Mouse (Mus musculus) heart, embryonic 15.5 days (tissue): ENCODE results near the gene Kitl. TPM values are rescaled to one million over a fixed set of nuclear protein-coding genes. Genes with fewer than 3 reads are reported as not detected.

ENCODE experiments used
- ATAC-seq: fragments of 200-750 bp; cut with Nextera tagmentation; replicated peaks from 2 replicates; pipeline ENCODE4 v1.8.0; 2017; ENCODE audit warnings: low read depth, moderate TSS enrichment; ENCODE audit not compliant: insufficient number of reproducible peaks, insufficient read depth, low FRiP score
- H3K27ac ChIP-seq: fragments of 300-500 bp; sonication (generic); 2 replicates; pipeline ENCODE4 v1.5.1; 2015; ENCODE audit warnings: mild to moderate bottlenecking, inconsistent platforms
- H3K27me3 ChIP-seq: fragments of 300-500 bp; sonication (generic); 2 replicates; pipeline ENCODE4 v1.6.1; 2015; ENCODE audit warnings: inconsistent platforms
- H3K36me3 ChIP-seq: fragments of 300-500 bp; sonication (generic); 2 replicates; pipeline ENCODE4 v1.6.1; 2015; ENCODE audit warnings: mild to moderate bottlenecking, inconsistent platforms
- H3K4me1 ChIP-seq: fragments of 300-500 bp; sonication (generic); replicated peaks from 2 replicates; pipeline ENCODE4 v1.6.1; 2015; ENCODE audit warnings: inconsistent platforms
- H3K4me2 ChIP-seq: fragments of 300-500 bp; sonication (generic); 2 replicates; pipeline ENCODE4 v1.6.1; 2015; ENCODE audit warnings: inconsistent platforms, mild to moderate bottlenecking, moderate library complexity
- H3K4me3 ChIP-seq: fragments of 300-500 bp; sonication (generic); 2 replicates; pipeline ENCODE4 v1.5.1; 2015; ENCODE audit warnings: mild to moderate bottlenecking, inconsistent platforms
- H3K9ac ChIP-seq: fragments of 300-500 bp; sonication (generic); 2 replicates; pipeline ENCODE4 v1.6.1; 2015; ENCODE audit warnings: mild to moderate bottlenecking, inconsistent platforms
- H3K9me3 ChIP-seq: fragments of 300-500 bp; sonication (generic); replicated peaks from 2 replicates; pipeline ENCODE4 v1.6.1; 2016; ENCODE audit warnings: inconsistent platforms
- WGBS: fragments of 180-500 bp; shearing (Covaris S2); methylation state at CpG from one replicate; pipeline ENCODE4 v1.1.7; 2015; ENCODE audit warnings: mixed read lengths; 5-methylcytosine and 5-hydroxymethylcytosine counted together
- polyA plus RNA-seq: library from polyadenylated mRNA; unstranded; fragments of >200 nt; fragmentation: Nextera tagmentation; extraction: Ambion mirVana; gene quantifications from 2 replicates; pipeline ENCODE4 v1.2.1, GENCODE M21; 2015

Gene Kitl
- polyA plus RNA-seq, 1 experiment from 2014 or later = 15.1 TPM

DNA sequence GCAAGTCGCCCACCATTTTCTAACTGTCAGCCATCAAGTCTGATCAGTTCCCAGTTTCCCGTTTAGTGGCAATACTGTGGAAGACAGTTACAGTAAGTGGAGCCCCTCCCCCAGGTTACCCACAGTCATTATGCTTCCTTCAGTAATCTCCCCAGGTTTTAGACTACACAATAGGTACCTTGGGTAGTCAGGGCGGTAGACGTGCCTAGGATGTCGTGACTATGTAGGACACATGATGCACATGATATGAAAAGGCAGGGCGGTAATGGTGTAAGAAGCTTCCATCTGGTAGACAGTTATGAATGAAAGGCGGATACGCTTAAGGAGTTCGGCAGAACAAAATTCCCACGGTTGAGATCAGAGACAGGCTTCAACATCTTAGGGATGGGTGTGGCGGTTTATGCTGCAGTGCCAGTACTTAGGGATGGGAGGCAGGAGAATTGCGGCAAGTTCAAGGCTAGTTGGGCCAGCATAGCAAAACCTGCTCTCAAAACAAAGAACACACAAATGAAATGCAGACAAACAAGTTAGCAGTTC lies 15.6 kb downstream of the Kitl start:
- Histone ChIP-seq H3K4me1 (peaks cover 4% of the 10 kb centered on the region; the same call in 1 of the 2 replicates), H3K27me3 (no peaks in the 10 kb centered on the region), H3K36me3 (no peaks in the 10 kb centered on the region), H3K4me3 (no peak overlapping the region), H3K27ac (no peak overlapping the region), H3K9me3 (no peaks in the 10 kb centered on the region), H3K9ac (no peak overlapping the region), H3K4me2 (peak overlapping the region; percentile 30; the same call in 1 of the 2 replicates)
- WGBS = 65% methylated on average over 12 of the region's 12 CpGs
- ATAC-seq = no peak

- 26% methylated on average over 11 of the region's 11 CpGs for WGBS
- Histone ChIP-seq H3K27ac (no peak overlapping the region), H3K9ac (0 out of 2 replicates have a peak overlapping the region, but pooled peaks have one; percentile 14), H3K4me2 (peak overlapping the region; percentile 30), H3K4me1 (peaks cover 4% of the 10 kb centered on the region; the same call in 1 of the 2 replicates), H3K9me3 (no peaks in the 10 kb centered on the region), H3K4me3 (no peak overlapping the region), H3K27me3 (no peaks in the 10 kb centered on the region), H3K36me3 (no peaks in the 10 kb centered on the region)
- ATAC-seq = no peak
Measured at GRCm38 (mm10) chr10:100031631-100032030, 16.2 kb downstream of the Kitl start.

- no peaks in the 10 kb centered on the region for H3K9me3 ChIP-seq
- no peaks in the 10 kb centered on the region for H3K36me3 ChIP-seq
- H3K4me1 ChIP-seq = peaks cover 4% of the 10 kb centered on the region; the same call in 1 of the 2 replicates
- H3K27me3 ChIP-seq = no peaks in the 10 kb centered on the region
- ATAC-seq = no peak
- WGBS = 61% methylated on average over 3 of the region's 3 CpGs
- no peak overlapping the region for H3K9ac ChIP-seq
- H3K27ac ChIP-seq = no peak overlapping the region
- H3K4me3 ChIP-seq = no peak overlapping the region
- H3K4me2 ChIP-seq = no peak overlapping the region
Measured at GRCm38 (mm10) chr10:100032566-100032965, 17.1 kb downstream of the Kitl start.

DNA sequence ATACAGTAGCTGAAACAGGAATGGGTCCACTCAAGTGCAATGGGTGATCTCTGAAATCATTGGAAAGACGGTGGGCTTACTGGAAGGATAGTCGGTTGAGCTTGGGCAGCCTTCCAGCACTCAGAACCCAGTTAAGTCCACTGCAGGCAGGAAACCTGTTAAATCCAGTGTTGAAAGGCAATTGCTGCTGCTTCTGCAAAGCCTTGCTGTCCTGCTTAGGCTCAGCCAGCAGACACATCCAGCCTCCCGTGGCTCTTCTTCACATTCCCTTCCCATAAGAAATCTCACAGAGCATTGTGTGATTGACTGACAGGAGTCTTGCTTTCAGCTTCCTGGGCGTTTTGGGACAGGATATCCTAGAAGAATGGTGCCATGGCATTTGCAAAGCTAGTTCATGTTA lies 20.6 kb downstream of the Kitl start:
- Histone ChIP-seq H3K9me3 (no peaks in the 10 kb centered on the region), H3K36me3 (no peaks in the 10 kb centered on the region), H3K27ac (no peak overlapping the region), H3K4me2 (no peak overlapping the region), H3K4me3 (no peak overlapping the region), H3K27me3 (no peaks in the 10 kb centered on the region), H3K9ac (no peak overlapping the region), H3K4me1 (peaks cover 2% of the 10 kb centered on the region; the same call in 1 of the 2 replicates)
- 26% methylated on average over 4 of the region's 4 CpGs for WGBS
- no peak for ATAC-seq

DNA sequence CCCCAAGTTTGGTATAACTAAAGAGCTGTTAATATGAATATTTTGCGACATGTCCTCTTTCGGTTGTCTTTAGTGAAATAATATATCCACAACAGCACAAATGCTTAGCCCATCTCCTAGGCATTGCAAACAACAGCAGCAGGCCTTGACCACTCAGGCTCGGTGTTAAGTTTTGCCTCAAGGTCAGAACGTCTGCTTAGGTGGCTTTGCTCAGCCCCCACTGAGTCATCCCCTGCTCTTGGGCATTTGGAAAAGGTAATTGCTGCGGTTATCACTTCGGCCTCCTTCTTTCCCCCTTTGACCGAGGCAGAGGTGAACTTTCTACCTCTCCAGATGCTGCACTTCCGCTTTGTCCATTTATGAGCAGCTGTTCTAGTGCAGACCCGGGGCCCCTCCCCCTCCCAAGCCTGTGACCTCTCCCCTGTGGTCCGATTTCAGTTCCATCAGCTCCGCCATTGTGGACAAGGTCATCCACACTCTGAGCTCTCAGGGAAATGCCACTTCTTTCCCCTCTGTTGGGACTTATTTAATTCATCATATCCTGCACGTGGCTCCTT lies 23.0 kb downstream of the Kitl start:
- Histone ChIP-seq H3K4me2 (no peak overlapping the region), H3K27ac (no peak overlapping the region), H3K4me3 (no peak overlapping the region), H3K9me3 (no peaks in the 10 kb centered on the region), H3K4me1 (peaks cover 6% of the 10 kb centered on the region; the same call in 1 of the 2 replicates), H3K27me3 (no peaks in the 10 kb centered on the region), H3K9ac (no peak overlapping the region), H3K36me3 (no peaks in the 10 kb centered on the region)
- ATAC-seq = no peak
- WGBS = 69% methylated on average over 12 of the region's 12 CpGs

GRCm38 (mm10) chr10:100038994-100039393 lies 23.6 kb downstream of the Kitl start:
- Histone ChIP-seq H3K4me1 (peaks cover 6% of the 10 kb centered on the region; the same call in 1 of the 2 replicates), H3K9me3 (no peaks in the 10 kb centered on the region), H3K27me3 (no peaks in the 10 kb centered on the region), H3K4me2 (no peak overlapping the region), H3K4me3 (no peak overlapping the region), H3K9ac (no peak overlapping the region), H3K27ac (no peak overlapping the region), H3K36me3 (no peaks in the 10 kb centered on the region)
- no peak for ATAC-seq
- 65% methylated on average over 8 of the region's 8 CpGs for WGBS

- H3K4me2 ChIP-seq = no peak overlapping the region
- H3K4me3 ChIP-seq = no peak overlapping the region
- no peak for ATAC-seq
- no peaks in the 10 kb centered on the region for H3K36me3 ChIP-seq
- H3K9ac ChIP-seq = no peak overlapping the region
- 86% methylated on average over 5 of the region's 5 CpGs for WGBS
- no peaks in the 10 kb centered on the region for H3K27me3 ChIP-seq
- no peaks in the 10 kb centered on the region for H3K9me3 ChIP-seq
- H3K27ac ChIP-seq = no peak overlapping the region
- H3K4me1 ChIP-seq = peaks cover 6% of the 10 kb centered on the region; the same call in 1 of the 2 replicates
Measured at GRCm38 (mm10) chr10:100043748-100044147, 28.3 kb downstream of the Kitl start.

DNA sequence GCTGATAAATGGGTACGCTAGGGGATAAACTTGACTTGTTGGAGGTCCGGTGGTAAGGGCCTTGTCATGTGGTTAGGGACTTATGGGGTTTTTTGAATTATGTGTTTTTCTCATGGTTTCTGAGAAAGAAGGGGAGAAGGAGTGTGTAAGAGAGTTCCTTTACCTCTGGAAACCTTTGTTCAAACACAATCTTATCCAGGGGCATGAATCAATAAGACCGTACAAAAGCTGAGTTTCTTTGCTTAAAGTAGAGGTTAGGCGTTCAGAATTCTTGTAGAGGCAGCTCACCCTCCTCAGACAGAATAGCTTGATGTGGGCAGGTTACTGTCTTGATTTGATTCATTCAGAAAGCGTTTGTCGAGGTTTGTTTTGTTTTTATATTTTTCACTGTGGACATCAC lies 28.7 kb downstream of the Kitl start:
- H3K4me2 ChIP-seq = no peak overlapping the region
- H3K4me1 ChIP-seq = peaks cover 6% of the 10 kb centered on the region; the same call in 1 of the 2 replicates
- no peak overlapping the region for H3K4me3 ChIP-seq
- H3K27ac ChIP-seq = no peak overlapping the region
- no peaks in the 10 kb centered on the region for H3K9me3 ChIP-seq
- H3K27me3 ChIP-seq = no peaks in the 10 kb centered on the region
- 89% methylated on average over 6 of the region's 6 CpGs for WGBS
- no peak overlapping the region for H3K9ac ChIP-seq
- no peak for ATAC-seq
- H3K36me3 ChIP-seq = no peaks in the 10 kb centered on the region

GRCm38 (mm10) chr10:100051146-100051783 lies 35.8 kb downstream of the Kitl start:
- H3K27ac ChIP-seq = no peak overlapping the region
- H3K9me3 ChIP-seq = no peaks in the 10 kb centered on the region
- 42% methylated on average over 10 of the region's 10 CpGs for whole genome bisulfite sequencing
- no peak for ATAC-seq
- H3K9ac ChIP-seq = no peak overlapping the region
- H3K27me3 ChIP-seq = no peaks in the 10 kb centered on the region
- no peaks in the 10 kb centered on the region for H3K4me1 ChIP-seq
- H3K4me3 ChIP-seq = no peak overlapping the region
- no peak overlapping the region for H3K4me2 ChIP-seq
- H3K36me3 ChIP-seq = no peaks in the 10 kb centered on the region

- no peak overlapping the region for H3K4me2 ChIP-seq
- 75% methylated on average over 4 of the region's 4 CpGs for WGBS
- ATAC-seq = no peak
- H3K36me3 ChIP-seq = no peaks in the 10 kb centered on the region
- no peaks in the 10 kb centered on the region for H3K27me3 ChIP-seq
- H3K27ac ChIP-seq = no peak overlapping the region
- H3K9ac ChIP-seq = no peak overlapping the region
- H3K4me1 ChIP-seq = no peaks in the 10 kb centered on the region
- H3K4me3 ChIP-seq = no peak overlapping the region
- H3K9me3 ChIP-seq = no peaks in the 10 kb centered on the region
Measured at GRCm38 (mm10) chr10:100052404-100052803, 37.0 kb downstream of the Kitl start.

DNA sequence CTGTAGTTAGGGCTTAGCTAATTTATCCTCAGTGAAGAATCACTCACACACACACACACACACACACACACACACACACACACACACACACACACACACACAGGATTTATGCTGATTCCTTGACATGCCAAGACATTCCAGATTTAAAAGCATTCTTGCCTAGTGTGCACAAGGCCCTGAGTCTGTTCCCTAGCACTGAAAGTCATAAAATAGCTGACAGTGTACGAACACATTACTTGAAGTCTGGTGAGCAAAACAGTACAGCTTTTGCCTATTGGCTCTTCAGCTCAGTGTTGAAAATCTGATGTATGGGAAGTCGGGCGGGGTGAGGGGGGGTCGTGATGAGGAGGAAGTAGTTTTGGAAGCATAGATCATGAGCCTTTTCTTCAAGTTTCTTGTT lies 37.5 kb downstream of the Kitl start:
- H3K27me3 ChIP-seq = no peaks in the 10 kb centered on the region
- H3K9me3 ChIP-seq = no peaks in the 10 kb centered on the region
- ATAC-seq = no peak
- H3K4me2 ChIP-seq = no peak overlapping the region
- no peak overlapping the region for H3K27ac ChIP-seq
- WGBS = 68% methylated on average over 4 of the region's 4 CpGs
- H3K9ac ChIP-seq = no peak overlapping the region
- no peaks in the 10 kb centered on the region for H3K4me1 ChIP-seq
- H3K4me3 ChIP-seq = no peak overlapping the region
- no peaks in the 10 kb centered on the region for H3K36me3 ChIP-seq

- Histone ChIP-seq H3K27ac (no peak overlapping the region), H3K36me3 (no peaks in the 10 kb centered on the region), H3K4me2 (no peak overlapping the region), H3K4me1 (no peaks in the 10 kb centered on the region), H3K27me3 (no peaks in the 10 kb centered on the region), H3K9ac (no peak overlapping the region), H3K9me3 (no peaks in the 10 kb centered on the region), H3K4me3 (no peak overlapping the region)
- no peak for ATAC-seq
- 73% methylated on average over 3 of the region's 3 CpGs for WGBS
Measured at GRCm38 (mm10) chr10:100054006-100054405, 38.6 kb downstream of the Kitl start.
